Mouse (Mus musculus): ENCODE data around the gene 3425401B19Rik.

3425401B19Rik gene

DNA sequence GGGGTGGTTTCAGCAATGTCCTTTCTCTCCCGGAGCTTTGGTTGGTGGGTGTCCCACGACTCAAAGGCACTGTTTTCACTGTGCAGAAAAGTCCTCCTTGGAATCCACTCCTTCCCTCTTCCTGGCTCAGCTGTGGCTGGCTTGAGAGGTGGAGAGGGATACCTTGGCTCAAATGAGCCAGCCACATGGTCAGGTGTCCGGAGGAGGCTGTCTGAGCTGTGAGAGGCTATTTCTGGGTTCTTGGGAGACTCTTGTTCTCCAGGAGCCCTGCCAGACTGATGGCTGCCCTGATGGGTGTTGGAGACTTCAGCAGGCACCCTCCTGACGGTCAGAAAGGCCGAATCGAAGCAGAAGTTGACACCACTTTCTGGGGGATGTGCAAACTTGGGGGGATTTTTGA, 22.0 kb downstream of the 3425401B19Rik start:
- DNase-seq (ENCODE audit: low read depth): no peak

DNA sequence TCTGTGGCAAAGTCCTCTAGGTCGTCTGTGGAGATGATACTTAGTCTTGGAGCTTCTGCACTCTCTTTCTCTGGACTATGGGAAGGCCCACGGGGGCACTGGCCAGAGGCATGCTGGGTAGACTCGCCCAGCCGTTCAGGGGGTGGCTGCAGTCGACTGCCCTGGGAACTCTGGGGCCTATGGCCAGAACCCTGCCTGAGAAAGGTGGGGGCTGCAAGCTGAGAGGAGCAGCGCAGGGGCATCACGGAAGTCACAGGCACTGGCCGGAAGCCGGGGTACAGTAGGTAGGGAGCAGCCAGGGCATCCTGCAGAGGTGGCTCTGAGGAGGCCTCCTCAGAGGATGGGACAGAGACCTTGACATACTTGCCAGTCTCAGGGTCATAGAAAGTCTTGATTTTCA, 25.3 kb downstream of the 3425401B19Rik start:
- DNase-seq (ENCODE audit: low read depth): no peak

DNA sequence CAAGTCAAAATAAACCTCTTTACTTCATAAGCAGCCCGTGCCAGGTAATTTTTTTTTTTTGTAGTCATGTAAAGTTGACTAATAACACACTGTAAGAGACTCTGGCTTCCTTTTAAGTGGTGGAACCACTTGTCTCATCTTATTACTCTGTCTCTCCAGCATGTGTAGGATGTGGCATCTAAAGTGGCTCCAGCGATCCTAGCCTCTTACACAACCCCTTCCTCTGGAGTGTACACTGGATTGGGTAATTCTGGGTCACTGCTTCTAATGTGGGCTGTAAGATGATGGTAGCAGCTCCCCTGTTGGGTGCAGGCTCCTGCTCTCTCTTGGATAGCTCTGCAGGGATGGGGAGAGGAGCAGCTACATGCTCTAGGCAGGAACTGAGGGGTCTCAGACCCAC, 46.6 kb downstream of the 3425401B19Rik start:
- DNase-seq (ENCODE audit: low read depth): no peak

DNA sequence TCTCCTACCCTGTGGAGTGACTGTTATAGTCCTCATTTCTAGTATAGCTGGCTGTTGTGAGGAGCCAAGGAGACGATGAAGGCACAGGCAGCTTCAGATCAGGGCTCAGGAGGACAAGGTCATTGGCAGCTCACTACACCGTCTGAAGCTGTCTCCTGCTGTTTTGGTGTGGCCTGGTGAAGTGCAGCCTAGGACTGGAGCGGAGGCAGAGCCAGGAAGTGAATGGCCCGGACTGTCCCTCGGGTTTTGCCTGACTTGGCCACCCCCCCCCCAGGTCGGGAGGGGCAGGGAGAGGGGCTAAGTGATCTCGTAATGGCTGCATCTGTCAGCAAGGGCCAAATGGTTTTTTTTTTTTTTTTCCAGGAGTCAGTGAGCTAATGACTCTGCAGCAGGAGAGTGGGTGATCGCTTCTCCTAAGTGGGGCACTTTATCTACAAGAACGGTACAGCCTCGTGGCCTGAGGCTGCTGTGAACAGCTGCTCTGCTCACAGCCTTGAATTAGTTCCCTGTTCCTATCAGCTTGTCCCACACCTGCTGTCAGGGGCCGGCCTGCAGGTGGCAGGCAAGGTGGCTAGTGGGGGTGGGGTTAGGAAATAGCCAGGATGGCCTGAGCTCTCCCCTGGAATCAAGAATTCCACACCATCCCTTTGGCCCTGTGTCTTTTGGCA, 50.9 kb downstream of the 3425401B19Rik start:
- no peak for DNase-seq (ENCODE audit: low read depth)

DNA sequence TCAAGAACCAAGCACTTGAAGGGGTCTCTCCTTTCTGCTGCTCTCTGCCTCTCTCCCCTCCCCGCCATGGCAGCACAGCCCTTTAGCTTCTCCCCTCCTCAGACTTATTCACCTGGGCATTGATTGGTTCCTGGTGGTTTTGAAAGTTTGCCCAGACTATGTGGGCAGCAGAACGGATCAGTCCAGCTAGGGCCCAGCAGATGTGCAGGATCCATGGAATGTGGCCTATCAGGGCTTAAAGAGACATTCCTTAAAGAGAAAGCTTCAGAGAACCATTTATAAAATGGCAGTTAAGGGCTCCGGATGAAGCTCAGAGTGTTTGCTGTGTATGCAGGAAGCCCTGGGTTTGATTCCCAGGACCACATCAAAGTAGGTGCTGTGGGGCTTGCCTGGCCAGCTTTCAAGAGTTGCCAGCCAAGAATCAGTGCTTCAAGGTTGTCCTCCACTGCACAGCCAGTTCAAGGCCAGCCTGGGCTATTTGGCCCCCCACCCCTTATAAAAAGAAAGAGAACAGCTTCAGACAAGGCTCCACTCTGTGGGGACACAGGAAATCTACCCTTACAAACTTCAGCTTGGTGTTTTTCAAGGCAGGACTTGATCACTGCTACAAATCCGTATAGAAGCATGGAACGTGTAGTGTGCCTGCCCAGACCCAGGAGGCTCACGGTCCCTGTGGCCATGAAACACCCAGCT, 52.0 kb downstream of the 3425401B19Rik start:
- no peak for DNase-seq (ENCODE audit: low read depth)

DNA sequence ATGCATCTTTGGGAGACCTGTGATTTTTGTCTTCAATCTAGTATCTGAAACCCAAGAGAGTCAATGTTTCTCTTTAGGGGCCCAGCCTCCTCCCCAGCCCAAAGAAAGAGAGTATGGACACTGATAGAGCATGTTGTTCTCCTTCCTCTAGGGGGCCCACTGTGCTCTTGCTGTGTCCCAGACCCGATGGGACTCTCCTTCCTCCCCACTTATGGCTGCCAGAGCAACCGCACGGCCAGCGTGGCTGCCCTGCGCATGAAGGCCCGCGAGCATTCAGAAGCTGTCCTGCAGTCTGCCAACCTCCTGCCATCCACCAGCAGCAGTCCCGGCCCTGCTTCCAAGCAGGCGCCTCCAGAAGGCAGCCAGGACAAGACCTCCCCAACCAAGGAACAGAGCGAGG, 56.5 kb downstream of the 3425401B19Rik start:
- DNase-seq (ENCODE audit: low read depth): no peak

DNA sequence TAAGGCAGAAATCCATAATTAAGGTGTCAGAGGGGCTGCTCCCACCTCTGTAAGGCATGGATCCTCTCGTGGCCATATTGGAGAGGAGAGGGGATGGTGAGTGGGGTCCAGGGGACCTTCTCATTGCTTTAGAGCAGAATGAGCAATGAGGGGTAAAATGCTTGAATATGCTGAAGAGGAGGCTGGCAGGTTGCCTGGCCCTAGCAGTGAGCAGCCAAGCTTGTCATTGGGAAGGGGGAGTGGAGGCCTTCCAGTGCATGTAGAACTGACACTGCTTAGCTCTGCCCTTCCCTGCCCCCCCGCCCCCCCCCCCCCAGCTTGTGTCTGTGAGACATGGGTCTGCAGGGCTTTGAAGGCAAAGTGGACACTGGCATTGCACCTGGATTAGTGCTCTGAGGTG, 57.8 kb downstream of the 3425401B19Rik start:
- no peak for DNase-seq (ENCODE audit: low read depth)

DNA sequence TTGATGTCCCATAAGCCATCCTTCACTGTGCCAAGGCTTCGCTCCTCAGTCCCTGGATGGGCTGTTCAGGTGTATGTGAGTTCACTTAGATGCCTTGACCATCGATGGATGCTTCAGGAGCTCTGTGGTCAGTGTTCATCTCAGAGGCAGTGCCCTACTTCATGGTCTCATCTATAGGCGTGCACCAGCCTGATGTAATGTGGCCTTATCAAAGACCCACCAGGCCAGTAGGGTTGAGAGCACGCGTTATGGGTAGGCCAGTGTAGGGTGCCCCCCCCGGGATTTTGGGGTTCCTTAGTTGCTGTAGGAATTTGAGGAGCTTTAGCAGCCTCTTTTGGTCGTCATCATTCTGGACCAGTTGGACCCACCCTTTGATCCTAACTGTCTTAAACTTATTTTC, 60.3 kb downstream of the 3425401B19Rik start:
- no peak for DNase-seq (ENCODE audit: low read depth)

DNA sequence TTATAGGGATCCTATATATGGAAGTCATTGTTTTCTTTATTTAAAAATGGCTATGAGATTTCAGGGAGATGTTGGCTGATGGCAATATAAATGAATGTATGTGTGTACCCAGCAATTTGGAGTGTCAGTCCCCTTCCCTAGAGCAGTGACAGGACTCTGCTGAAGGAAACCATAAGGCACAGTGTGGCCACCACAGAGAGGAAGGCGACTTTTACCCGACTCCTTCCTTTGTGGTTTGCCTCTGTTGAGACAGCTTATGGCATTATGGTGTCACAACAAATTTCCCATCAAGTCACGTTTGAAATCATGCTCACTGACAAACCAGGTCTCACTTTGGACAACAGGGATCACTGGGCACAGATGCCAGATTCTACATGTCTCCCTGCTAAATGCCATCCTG, 60.8 kb downstream of the 3425401B19Rik start:
- DNase-seq (ENCODE audit: low read depth): no peak

DNA sequence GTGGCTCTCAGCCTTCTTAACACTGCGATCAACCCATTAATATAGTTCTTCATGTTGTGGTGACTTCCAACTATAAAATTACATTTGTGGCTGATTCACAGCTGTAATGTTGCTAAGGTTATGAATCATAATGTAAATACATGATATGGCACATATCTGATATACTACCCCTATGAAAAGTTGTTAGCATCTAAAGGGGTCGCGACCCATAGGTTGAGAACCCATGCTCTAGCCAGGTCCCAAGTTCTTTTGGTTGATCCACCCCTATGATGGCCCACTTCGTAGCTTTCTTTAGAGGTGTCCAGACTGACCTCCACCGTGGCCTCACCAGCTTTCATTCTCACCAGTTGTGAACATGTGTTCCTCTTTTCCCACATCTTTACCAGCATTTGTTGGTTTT, 67.8 kb downstream of the 3425401B19Rik start:
- no peak for DNase-seq (ENCODE audit: low read depth)

DNA sequence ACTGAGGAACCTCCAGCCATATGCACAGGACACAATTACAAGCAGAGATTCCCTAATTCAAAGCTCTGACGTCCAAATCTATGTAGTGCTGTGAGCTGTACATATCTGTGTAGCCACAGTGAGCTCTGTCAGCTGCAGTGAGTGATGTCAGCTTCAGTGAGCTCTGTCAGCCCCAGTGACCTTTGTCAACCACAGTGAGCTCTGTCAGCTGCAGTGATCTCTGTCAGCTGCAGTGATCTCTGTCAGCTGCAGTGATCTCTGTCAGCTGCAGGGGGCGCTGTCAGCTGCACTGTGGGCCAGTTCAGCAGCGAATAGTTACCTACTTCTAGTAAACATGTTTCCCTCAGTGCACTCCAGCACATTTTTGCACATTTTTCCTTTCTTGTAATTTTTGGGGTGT, 75.7 kb downstream of the 3425401B19Rik start:
- no peak for DNase-seq (ENCODE audit: low read depth)

Data from c-Kit-positive CD71-positive TER-119-negative erythroid progenitor cells, embryonic 14.5 days (primary cell).